Mouse (Mus musculus): ENCODE measurements around the gene Lman1l.

DNA sequence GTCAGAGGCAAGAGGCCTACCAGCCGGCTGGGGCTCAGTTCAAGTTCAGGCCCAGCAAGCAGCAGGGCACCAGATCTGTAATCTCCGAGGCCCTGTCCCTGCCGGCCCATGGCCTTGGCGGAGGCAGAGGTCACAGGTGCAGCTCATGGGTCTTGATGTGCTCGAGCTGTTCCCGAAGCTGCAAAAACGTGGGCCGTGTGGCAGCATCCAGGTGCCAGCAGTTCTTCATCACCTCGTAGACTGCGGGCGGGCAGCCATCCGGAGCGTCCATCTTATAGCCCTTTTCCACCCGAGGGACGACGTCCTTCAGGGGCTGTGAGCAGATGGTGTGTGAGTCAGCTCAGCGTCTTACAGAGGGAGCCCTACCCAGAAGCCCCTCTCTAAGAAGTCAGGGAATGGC is 6.6 kb upstream of the Lman1l start:
- TF ChIP-seq GATA1 (IDR thresholded peaks at IDR 0.05; ENCODE audit: borderline replicate concordance, low read length), result no peak
- no peak for TF ChIP-seq FLI1 (IDR thresholded peaks at IDR 0.05; ENCODE audit: low read length)
